Mouse (Mus musculus) embryonic fibroblast, embryonic 13.5 days (primary cell): Measurements from ENCODE around the gene Sphk2. TPM values are rescaled to one million over a fixed set of nuclear protein-coding genes. Genes with fewer than 3 reads are reported as not detected.
A peak's percentile ranks its signal among the peaks of the same experiment; 100 is the strongest.

Source experiments
- H3K27ac ChIP-seq: 2 replicates; pipeline ENCODE4 v1.5.1; 2012; ENCODE audit warnings: low read length, control low read depth, inconsistent platforms; ENCODE audit not compliant: insufficient read depth
- H3K4me1 ChIP-seq: 2 replicates; pipeline ENCODE4 v1.6.1; 2011; ENCODE audit warnings: low read length; ENCODE audit not compliant: control insufficient read depth, insufficient read depth
- H3K4me3 ChIP-seq: 2 replicates; pipeline ENCODE4 v1.5.1; 2011; ENCODE audit warnings: mild to moderate bottlenecking, control low read depth, low read length; ENCODE audit not compliant: insufficient read depth
- CTCF ChIP-seq: IDR thresholded peaks from 2 replicates; pipeline ENCODE4 v1.5.1; 2011; ENCODE audit warnings: mild to moderate bottlenecking, control low read depth, low read length, moderate library complexity, borderline replicate concordance; ENCODE audit not compliant: insufficient read depth
- POLR2A ChIP-seq: IDR thresholded peaks from 2 replicates; pipeline ENCODE4 v1.6.1; 2011; ENCODE audit warnings: low read depth, mild to moderate bottlenecking, control low read depth, low read length, moderate library complexity
- polyA plus RNA-seq: library from polyadenylated mRNA; stranded (reverse); fragments of >200 nt; gene quantifications from 2 replicates; pipeline ENCODE4 v1.2.4, GENCODE M21; 2011; ENCODE audit warnings: low read depth; ENCODE audit not compliant: missing spikeins, insufficient read length

The Sphk2 gene
- polyA plus RNA-seq, 1 experiment = 19.0 TPM

- Histone ChIP-seq H3K4me1 (peaks cover 8% of the 10 kb centered on the region), H3K27ac (peak overlapping the region; percentile 70), H3K4me3 (peak overlapping the region; percentile 61)
- TF ChIP-seq POLR2A (peak; percentile 44), CTCF (no peak)
Measured at GRCm38 (mm10) chr7:45705873-45706281, 11.9 kb downstream of the Sphk2 start.

- Histone ChIP-seq H3K27ac (peak overlapping the region; percentile 68), H3K4me1 (peaks cover 9% of the 10 kb centered on the region), H3K4me3 (peak overlapping the region; percentile 61)
- TF ChIP-seq CTCF (no peak), POLR2A (no peak)
Measured at GRCm38 (mm10) chr7:45705443-45705864, 12.3 kb downstream of the Sphk2 start.

GRCm38 (mm10) chr7:45704730-45705442 lies 12.9 kb downstream of the Sphk2 start, which contains the start of gene Dbp:
TSS of gene Dbp (plus strand) at chr7:45705088.
- Histone ChIP-seq H3K27ac (peak within 1 kb of the TSS; percentile 68), H3K4me1 (peaks cover 11% of the 10 kb centered on the region)
- no peak for TF ChIP-seq POLR2A
- TF ChIP-seq CTCF = no peak

GRCm38 (mm10) chr7:45704046-45704559 lies 13.7 kb downstream of the Sphk2 start:
- Histone ChIP-seq H3K4me3 (peak overlapping the region; percentile 30), H3K27ac (no peak overlapping the region; the same call in 1 of the 2 replicates), H3K4me1 (peaks cover 11% of the 10 kb centered on the region)
- TF ChIP-seq CTCF (no peak), POLR2A (peak; percentile 69)

More at GRCm38 (mm10) chr7:45704730-45705442, 12.9 kb downstream of the Sphk2 start, which contains the start of gene Dbp:
- peak within 1 kb of the TSS; percentile 61 for H3K4me3 ChIP-seq

- TF ChIP-seq CTCF = no peak
- no peak for TF ChIP-seq POLR2A
- peaks cover 11% of the 10 kb centered on the region for H3K4me1 ChIP-seq
- H3K4me3 ChIP-seq = no peak overlapping the region
- H3K27ac ChIP-seq = no peak overlapping the region
Measured at GRCm38 (mm10) chr7:45703521-45704033, 14.2 kb downstream of the Sphk2 start.

DNA sequence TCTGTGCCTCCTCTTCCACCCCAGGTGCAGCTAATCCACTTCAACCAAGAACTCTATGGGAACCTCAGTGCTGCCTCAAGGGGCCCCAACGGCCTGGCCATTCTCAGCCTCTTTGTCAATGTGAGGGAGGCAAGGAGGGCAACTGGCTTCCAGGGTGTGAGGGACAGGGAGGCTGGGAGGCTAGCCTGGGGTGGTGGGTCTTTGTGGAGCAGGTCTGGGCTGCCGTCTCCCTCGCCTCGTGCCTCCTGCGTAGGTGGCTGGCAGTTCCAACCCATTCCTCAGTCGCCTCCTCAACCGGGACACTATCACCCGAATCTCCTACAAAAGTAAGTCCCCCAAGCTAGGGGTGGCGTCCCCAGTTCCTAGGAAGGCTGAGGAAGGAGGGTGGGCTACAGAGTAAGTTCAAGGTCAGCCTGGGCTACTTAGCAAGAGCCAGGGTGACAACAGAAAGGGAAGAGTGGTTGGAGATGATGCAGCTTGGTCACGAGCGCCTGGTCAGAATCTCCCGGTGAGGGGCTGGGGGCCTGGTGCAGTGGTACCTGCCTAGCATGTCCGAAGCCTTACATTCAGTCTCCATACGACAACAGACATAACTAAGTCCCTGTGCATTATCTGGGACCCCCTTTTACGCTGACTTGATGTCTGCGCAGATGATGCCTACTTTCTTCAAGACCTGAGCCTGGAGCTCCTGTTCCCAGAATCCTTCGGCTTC lies 14.8 kb downstream of the Sphk2 start:
- peaks cover 8% of the 10 kb centered on the region for H3K4me1 ChIP-seq
- H3K4me3 ChIP-seq = no peak overlapping the region
- TF ChIP-seq POLR2A (no peak), CTCF (no peak)
- no peak overlapping the region for H3K27ac ChIP-seq

GRCm38 (mm10) chr7:45702316-45702715 lies 15.5 kb downstream of the Sphk2 start:
- no peak for TF ChIP-seq CTCF
- TF ChIP-seq POLR2A = no peak
- peaks cover 5% of the 10 kb centered on the region; the same call in 1 of the 2 replicates for H3K4me1 ChIP-seq
- H3K4me3 ChIP-seq = no peak overlapping the region
- no peak overlapping the region for H3K27ac ChIP-seq

- H3K4me3 ChIP-seq = no peak overlapping the region
- TF ChIP-seq CTCF (no peak), POLR2A (no peak)
- H3K27ac ChIP-seq = no peak overlapping the region
- peaks cover 4% of the 10 kb centered on the region; the same call in 1 of the 2 replicates for H3K4me1 ChIP-seq
Measured at GRCm38 (mm10) chr7:45701607-45702006, 16.2 kb downstream of the Sphk2 start.

DNA sequence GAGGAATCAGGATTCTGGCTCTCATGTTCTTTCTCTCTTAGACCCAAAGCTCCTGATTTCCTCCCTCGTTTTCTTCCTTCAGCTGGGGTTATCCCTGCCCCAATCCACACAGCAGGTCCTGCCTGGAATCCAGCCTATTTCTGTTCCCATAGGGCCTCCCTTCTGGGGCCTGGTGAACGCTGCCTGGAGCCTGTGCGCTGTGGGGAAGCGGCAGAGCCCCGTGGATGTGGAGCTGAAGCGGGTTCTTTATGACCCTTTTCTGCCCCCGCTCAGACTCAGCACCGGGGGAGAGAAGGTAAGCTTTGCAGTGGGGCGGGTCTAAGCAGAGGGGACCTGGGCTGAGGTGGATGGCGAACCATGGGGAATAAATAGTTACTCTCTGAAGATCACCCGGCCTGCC lies 16.7 kb downstream of the Sphk2 start:
- TF ChIP-seq POLR2A (no peak), CTCF (no peak)
- no peak overlapping the region for H3K4me3 ChIP-seq
- H3K27ac ChIP-seq = no peak overlapping the region

More for the DNA sequence above, 16.7 kb downstream of the Sphk2 start:
- peaks cover 4% of the 10 kb centered on the region; the same call in 1 of the 2 replicates for H3K4me1 ChIP-seq
